Mouse (Mus musculus) adrenal gland (tissue): ENCODE results near the gene Spock2.
"Not testable (repeated sequence)": the region's sequence is repeated elsewhere in the genome, so short reads cannot be mapped to it uniquely, and the experiment has no call there.

Experiments
- intact Hi-C: fragments of 180-260 bp; cut with DNase I; formaldehyde crosslinking; loops from one replicate; pipeline ENCODE4 v1.15.1; 2025

The Spock2 gene

DNA sequence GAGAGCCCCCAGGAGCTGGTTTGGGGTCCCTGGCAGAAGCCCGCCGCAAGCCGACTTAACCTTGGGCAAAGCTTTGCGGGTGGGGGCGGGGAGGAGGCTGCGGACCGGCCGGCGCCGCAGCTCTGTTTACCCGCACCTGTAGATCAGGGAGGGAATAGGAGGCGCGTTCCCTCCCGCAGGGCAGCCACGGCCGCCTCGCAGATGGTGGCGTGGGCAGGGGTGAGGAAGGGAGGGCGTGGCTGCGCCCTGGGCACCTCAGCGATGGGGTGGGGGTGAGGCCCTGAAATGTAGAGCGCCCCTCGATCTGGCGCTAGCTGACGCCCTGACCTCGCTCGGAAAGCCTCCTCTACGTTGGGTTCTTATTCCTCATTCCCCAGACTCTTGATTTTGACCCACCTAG is 1.4 kb downstream of the Spock2 start:
- intact Hi-C loops = no loop called here

DNA sequence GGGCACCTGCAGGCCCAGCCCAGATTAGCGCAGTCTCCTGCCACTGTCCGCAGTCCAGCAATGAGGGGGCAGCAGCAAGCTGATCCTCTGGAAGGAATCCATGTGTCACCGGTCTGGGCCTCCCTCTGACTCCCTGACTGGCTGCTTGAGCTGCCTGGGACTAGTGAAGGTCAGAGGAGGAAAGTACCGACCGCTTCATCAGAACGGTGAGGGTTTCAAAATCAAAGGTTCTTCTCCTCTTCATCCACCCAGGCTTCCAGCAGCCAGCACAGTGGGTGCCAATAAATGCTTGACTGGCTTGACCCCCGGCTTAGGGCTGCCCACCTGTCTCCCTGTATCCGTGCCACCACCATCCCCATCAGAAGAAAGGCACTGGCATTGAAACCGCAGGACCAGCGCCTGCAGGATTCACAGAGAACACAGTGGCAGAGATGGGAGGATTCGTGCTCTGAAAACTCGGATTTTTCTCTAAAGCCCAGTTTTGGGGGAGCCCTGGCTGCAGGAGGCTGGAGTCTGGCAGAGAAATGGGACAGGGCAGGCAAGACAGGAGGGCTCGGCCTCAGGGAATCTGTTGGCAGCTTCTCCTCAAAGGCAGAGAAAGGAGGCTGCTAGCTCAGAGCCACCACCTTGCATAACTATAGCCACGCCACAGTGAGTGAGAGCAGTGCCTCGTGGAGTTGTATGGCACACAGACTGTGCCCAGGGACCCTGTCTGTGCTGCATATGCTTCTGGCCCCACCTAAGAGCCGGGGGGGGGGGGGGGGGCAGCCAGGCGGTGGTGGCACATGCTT is 2.5 kb downstream of the Spock2 start:
- intact Hi-C loops = no loop called here

DNA sequence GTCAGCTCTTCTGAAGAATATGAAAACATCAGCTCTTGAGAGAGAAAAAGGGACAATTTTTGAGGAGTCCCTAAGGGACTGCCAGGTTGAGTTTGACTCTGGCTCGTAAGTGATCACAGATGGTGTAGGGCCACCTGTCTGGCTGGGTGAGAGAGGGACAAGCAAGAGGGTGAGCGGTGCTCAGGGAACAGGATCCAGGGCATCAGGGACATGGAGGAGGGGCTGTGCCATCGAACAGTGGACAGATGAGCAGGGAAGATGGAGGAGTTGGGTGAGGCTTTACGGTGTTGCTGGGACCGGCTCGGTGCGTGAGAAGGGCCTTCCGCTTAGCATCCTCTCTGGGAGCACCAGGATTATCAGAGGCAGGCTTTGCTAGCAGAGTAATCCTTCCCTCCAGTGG is 3.3 kb downstream of the Spock2 start:
- intact Hi-C loops = no loop called here

DNA sequence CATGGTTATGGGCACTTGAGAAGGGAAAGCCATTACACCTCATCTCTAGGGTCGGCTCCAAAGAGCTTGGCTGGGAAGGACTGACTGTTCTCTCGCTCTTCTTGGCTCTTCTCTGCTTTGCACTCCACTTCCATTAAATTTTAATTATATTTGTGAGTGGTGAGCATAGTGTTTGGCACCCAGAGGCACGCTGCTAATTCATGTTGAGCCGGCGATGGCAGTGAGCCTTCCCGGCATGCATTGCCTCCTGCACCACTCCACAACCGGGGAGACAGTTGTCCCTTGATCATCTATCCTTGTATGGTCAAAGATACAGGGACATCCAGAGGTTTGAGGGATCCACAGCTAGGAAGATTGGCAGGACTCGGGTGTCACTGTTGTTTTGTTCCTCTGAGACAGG is 4.0 kb downstream of the Spock2 start:
- intact Hi-C loops = no loop called here

DNA sequence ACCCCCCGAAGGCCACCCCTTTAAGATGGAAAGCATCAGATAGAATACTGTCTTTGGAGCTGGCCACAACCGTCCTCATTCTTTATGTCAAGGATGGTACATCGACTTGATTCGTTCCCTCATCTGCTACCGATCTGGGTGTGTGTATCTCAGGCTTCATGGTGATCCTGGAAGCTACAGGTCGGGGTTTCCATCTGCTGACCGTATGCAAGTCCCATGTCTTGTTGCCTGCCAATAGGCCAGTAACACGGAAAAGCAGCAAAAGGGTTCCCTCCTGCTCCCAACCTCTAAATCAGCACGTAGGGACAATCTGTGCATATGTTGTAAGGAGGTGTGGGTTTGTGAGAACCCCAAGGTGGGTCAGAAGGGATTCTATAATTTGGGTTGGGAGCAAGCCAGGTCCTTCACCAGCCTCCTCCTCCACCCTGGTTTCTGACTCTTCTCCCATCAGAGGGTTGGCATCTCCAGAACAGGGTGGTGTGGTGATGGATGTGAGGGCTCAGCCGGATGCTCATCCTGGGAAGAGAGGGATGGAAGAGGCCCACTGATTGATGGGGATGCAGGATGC is 5.0 kb downstream of the Spock2 start:
- intact Hi-C loops = no loop called here

DNA sequence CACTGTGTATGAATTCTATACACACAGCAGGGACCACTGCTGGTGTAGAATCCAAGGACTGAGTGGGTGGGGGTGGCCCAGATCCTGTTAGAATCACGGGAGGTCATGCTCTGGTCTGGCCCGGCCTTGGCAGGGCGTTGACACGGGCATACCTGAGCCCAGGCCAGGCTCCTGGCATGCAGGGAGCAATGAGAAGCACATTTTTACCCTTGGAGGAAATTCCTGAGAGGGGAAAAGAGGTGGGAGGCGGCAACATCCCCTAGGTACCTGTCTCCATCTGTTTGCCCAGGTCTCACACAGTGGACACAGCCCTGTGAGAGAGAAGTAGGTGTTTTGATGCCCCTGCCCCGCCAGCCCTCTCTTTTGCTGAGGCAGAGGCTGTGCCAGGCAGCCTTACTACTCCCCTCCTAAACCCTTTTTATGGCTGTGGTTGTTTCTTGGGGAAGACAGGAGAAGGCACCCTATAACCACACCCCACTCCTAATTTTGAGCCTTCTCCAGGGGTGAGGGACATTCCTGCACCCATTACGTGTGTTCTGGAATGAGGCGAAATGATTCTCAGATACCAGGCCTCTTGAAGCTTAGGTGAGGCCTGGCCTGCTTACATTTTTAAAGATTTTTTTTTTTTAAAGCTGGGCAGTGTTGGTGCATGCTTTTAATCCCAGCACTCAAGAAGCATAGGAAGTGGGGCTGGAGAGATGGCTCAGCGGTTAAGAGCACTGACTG is 8.1 kb downstream of the Spock2 start:
- intact Hi-C loops = no loop called here

DNA sequence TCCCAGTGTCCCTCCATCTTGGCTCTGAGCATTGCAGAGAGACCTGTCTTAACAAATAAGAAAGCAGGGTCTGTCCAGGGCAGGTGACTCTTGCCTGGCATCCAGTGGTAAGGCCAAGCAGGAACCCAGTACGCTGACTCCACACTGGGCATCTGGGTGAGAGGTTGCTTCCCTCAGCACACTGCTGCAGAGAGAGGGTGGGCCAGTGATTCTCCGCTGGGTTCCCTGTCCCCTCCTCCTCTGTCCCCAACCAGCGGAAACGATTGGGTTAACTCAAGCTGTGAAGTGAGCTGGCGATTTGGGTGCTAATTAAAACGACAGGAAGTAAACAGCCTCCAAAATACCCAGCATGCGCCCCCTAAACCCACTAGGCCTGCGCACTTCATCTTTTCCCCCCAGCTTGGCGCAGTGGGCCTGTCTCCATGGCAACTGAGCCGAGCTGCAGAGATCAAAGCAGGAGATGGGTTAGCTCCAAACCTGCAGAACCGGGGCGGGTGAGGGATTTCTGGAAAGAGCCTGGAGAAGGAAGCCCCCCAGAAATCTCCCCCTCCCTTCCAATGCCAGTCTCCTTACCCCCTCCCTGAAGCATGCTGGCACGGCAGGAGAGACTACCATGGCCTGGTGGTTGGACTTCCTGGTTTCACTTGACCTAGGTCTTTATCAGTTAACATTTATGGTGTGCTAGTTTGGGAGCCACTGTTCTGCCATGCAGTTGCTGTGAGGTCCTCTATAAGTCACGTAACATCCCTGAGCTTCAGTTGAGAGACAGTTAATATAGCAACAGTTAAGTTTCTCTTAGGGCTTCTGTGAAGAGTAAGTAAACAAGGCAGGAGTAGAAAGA is 9.5 kb downstream of the Spock2 start:
- intact Hi-C loops = no loop called here

DNA sequence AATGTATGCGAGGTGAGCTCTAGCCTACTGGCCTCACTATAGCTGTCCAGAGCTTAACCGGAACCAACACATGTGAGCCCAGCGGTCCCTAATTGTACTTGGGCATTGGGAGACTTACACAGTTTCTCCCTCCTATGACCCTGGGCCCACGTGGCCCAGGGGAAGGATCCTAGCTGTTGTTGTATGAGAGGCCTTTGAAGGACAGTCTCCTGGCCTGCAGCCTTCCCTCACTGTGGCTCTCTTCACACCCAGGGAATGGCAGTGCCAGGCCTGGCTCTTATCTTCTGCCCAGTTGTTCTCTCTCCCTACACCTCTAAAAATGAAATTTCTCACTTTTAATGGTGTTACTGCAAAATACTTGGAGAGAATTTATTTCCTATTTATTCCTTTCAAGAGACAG is 11.0 kb downstream of the Spock2 start:
- intact Hi-C loops = no loop called here

DNA sequence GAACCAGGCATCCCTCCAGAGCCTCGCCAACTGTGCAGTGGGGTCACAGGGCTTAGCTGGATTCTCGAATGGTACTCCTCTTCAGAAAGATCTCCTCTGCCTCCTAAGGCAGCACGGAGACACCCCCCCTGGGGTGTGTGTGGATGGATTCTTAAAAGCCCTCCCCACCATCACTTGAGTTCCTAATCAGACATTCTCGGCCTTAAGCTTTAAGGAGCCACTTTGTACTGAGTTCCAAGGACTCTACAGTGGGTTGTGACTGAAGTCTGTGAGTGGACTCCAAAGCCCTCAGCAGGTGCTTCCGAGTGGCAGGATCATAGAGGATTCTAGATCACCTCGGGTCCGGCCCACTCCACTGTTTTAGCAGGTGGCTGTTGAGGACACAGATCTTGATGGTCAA is 12.4 kb downstream of the Spock2 start:
- intact Hi-C loops = no loop called here

DNA sequence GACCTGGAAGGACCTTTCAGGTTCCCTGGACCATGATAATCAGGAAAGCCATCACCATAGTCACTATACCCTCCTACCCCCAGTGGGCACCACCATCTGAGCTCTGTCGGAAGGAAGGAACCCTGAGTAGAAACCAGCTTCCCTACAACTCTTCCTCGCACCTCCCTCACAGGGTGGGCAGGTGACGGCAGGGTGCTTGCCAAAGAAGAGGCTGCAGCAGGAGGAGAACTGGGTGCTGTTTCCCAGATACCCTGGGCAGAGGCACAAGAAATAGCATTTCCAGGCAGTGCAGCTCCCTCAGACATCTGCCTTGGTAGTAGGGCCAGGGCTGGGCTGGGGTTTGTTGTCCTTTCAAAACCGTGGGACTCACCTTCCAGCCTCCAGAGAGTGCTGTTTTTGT is 14.6 kb downstream of the Spock2 start:
- intact Hi-C loops = no loop called here

DNA sequence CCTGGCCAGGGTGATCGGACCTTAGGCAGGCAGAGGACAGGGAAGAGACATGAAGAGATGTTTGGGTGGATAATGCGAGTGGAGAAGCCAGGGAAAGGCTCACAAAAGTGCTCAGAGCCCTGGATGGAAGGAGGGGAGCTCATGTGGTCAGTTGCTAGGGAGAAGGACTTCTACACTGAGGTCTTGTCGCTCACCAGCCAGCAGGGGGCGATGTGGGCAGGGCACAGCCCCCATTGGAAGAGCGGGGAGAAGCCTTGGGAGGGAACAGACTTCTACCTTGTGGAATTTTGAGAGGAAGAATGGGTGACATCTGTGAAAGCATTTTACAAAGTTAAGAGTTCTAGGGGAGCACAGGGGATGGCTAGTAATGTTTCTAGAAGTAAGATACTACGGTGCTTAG is 18.1 kb downstream of the Spock2 start:
- intact Hi-C loops = no loop called here

DNA sequence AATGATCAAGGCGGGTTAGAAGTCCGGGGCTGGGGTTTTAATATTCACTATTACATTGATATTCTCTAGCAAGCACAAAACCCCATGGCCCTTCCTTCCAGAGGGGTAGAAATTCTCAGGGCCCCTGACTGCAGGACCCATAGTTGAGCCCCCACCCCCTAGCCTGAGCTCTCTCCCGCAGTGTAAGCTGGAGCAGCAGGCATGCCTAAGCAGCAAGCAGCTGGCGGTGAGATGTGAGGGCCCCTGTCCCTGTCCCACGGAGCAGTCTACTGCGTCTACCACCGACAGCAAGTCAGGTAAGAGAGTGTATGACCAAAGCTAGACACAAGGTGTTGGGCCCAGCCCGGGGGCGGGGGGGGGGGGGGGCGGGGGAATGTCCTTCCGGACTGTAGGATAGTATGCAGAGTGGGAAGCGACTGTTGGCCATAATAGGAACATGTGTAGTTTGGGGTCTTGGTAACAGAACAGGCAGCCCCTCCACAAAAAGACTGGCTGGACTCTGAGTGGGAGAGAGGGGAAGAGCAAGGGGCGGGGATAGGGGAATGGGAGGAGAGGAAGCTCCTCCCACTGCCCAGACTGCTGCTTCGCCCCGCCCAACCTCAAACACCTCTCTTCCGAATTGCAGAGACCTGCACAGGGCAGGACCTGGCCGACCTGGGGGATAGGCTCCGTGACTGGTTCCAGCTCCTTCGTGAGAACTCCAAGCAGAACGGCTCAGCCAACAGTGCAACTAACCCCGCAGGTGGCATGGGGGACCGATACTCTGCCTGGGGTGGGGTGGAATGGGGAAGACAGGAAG is 19.7 kb downstream of the Spock2 start:
- intact Hi-C loops = no loop called here

DNA sequence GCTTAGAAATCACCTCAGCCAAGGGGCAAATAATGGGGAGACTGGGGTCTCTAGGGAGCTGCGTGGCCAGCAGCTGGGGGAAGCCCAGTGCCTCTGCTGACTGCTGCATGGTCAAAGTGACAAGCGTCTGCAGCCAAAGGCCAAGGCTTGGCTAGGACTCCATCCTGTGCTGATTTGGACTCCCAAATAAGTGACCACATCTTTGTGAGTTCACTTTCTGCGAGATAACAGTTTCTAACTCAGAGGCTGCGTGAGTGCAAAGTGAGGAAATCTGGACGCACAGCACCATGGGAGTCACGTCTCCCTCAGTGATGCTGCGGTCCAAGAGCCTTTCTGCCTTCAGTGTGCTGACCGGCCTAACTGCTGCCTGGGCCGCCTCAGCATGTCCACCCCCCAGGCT is 22.3 kb downstream of the Spock2 start:
- intact Hi-C loops = no loop called here

DNA sequence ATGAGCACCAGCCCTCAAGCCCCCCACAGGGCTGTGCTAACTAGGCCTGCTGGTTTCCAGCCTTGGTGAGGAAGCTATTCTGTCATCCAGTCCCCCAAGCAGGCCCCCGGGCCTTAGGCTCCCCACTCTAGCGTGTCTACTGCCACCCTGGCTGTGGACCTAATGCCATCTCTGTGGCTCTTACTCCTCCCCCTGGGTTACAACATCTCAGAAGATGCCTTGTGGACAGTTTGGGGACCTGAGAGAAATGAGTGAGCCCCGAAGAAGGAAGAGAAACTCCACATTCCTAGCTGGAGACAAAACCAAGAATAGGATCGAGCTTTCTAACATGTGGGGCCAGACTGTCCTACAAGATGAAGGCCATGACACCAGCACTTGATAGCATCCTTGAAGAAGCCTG is 24.5 kb downstream of the Spock2 start:
- intact Hi-C loops = no loop called here

DNA sequence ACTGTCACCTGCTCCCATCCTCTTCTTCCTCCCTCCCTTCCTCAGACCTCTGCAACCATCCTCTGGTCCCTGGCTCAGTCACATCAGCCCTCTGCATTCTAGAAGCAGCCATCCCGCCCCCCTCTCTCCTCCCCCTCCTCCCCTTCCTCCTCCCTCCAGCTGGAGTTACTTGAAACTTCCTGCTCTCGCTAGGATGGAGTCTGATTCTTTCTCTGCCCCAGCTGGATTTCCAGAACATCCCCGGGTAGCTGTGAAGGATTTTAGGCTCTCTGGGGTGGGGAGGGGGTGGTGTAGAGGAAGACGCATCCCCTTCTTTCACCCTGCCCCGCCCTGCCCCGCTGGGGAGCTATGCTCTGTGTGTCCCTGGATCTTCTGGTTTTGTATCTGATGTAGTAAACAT is 27.5 kb downstream of the Spock2 start:
- intact Hi-C loops = no loop called here

DNA sequence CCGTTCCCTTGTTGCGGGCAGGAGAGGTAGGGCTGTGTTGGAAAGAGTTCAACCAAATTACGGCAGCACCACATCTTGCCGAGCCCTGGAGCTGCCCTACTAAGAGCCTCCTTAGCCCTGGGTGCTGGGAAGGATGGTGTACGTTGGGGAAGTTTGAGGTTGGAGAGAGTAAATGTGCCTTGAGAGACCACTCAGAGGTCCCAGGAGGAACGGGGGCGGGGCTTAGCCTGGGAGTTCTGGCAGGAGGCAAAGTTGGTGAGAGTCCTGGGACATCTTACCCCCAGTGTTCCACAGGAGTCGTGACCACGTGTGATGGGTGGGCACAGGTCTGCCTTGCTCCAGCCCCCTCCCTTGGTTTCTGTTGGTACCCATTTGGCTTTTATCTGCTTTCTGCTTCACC is 28.2 kb downstream of the Spock2 start:
- intact Hi-C loops = no loop called here

DNA sequence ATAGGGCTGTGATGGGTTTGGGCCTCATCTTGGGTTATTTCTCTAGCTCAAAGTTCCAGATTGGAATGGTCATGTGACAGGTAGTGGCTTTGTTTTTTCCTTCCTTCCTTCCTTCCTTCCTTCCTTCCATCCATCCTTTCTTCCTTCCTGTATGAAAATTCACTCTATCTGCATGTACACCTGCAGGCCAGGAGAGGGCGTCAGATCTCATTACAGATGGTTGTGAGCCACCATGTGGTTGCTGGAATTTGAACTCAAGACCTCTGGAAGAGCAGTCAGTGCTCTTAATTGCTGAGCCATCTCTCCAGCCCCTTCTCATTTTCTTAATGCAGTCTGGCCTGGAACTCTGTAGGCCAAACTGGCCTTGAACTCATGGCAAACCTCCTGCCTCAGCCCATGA is 30.0 kb downstream of the Spock2 start:
- intact Hi-C loops = not testable (repeated sequence)

DNA sequence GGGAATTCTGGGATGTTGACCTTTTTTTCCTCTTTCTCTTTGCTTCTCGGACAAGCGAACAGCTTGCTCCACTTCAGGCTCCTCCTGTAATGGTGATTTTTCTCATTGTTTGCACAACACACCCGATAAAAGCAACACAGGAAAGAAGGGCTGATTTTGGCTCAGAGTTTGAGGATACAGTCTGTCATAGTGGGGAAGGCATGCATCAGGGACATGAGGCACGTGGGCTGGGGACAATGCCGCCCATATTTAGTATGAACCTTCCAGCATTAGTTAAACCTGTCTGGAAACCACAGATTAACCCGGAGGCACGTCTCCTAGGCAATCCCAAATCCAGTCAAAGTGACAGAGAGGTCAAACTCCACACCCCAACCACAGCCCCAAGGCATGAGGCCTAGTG is 30.9 kb downstream of the Spock2 start:
- intact Hi-C loops = no loop called here

DNA sequence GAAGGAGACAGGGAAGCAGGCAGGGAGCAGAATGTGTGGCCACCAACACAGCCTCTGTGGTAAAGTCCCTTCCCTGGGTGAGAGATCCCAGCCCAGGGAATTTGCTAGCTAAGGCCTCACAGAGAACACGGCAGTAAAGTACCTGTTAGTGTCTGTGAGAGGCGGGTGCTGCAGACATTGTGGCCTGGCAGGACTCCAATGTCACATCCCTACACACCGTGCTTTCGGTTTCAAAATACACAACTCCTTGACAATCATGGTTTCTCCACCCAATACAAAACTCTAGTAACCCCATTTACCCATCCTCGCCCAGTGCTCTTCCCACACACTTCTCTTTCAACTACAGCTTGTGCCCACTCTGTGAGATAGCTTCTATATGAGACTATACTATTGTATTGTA is 32.7 kb downstream of the Spock2 start:
- intact Hi-C loops = no loop called here

DNA sequence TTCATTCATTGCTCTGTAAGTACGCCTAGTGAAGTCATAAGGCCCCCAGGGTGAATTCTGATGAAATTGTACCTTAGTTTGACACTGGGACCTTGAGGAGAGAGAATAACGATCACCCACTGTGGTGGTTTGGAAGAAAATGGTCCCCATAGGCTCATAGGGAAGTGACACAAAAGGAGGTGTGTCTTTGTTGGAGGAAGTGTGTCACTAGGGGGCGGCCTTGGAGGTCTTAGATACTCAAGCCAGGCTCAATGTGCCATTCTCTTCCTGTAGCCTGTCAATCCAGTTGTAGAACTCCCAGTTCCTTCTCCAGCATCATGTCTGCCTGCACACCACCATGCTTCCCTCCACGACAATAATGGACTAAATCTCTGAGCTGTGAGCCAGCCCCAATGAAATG is 34.7 kb downstream of the Spock2 start:
- intact Hi-C loops = no loop called here

DNA sequence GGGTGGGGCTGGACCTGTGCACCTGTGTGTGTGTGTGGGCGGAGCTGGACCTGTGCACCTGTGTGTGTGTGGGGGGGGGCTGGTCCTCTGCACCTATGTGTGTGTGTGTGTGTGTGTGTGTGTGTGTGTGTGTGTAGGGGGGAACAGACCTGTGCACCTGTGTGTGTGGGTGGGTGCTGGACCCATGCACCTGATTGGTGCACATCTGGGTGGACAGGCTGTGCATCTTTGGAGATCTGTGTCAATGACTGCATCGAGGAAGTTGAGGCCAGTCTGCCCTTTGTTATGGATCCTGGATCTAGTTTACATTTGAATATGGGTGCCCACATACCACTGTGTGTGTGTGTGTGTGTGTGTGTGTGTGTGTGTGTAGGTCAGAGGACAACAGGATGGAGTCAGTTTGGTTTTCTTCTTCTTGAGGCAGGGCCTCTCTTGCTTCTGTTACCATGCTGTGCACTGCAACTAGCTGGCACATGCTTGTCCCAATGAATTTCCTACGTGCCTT is 35.7 kb downstream of the Spock2 start:
- intact Hi-C loops = no loop called here
